Mouse (Mus musculus): Measurements from ENCODE around the gene Olfr883.

Gene Olfr883

DNA sequence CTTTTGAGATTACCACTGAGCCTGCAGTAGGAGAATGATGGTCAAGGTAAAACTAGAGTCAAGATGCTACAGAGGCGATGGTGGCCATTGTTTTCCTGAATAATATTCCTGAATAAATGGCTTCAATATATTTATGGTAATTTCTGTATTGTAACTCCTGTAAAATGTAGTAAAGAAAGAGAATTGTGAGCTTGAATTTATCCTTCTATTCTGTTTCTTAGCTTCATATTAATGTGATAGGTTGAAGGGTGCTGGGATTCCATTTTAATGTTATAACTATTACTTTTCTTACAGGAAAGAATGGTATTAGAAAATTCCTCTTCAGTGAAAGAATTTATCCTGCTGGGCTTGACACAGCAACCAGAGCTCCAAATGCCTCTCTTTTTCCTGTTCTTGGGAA, at the start of gene Olfr883:
Gene Olfr883 (plus strand): TSS at position 301 of the 400 bp plus-strand sequence.
- no peak for DNase-seq (ENCODE audit: low read depth, low spot score)

GRCm38 (mm10) chr9:37991525-37991924, 34.1 kb upstream of the Olfr883 start, which contains the start of gene Olfr881:
Gene Olfr881, plus strand, starts transcription at chr9:37991825.
- no peak for DNase-seq (ENCODE audit: low read depth, low spot score)

GRCm38 (mm10) chr9:37998581-37999204, 26.9 kb upstream of the Olfr883 start:
- no peak for DNase-seq (ENCODE audit: low read depth, low spot score)

- DNase-seq (ENCODE audit: low read depth, low spot score): no peak
Observed at GRCm38 (mm10) chr9:38000021-38000420, 25.6 kb upstream of the Olfr883 start.

DNA sequence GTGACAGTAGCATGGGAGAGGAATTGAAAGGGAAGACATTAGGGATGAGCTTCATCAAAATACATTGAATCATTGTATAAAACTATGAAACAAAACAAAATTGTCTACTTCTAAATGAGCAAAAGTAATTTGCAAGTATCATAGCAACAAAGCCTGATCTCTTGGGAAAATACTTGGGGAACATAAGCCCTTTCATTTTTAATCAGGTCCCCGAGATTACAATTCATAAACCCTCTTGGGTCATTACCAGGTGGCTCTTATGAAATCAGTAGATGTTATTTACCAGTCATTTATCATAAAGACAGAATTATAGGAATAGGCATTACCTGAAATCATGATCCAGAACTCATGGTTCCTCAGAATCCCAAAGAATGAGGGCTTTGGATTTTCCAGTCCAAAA, 20.6 kb downstream of the Olfr883 start, which contains the start of gene Olfr884:
Gene Olfr884 (plus strand): TSS at position 301 of the 400 bp plus-strand sequence.
- DNase-seq (ENCODE audit: low read depth, low spot score): no peak

- no peak for DNase-seq (ENCODE audit: low read depth, low spot score)
Observed at GRCm38 (mm10) chr9:38061022-38061421, 35.4 kb downstream of the Olfr883 start, which contains the start of gene Olfr885. Gene Olfr885, plus strand, starts transcription at chr9:38061322.

Data from c-Kit-negative CD71-positive TER-119-positive erythroid progenitor cells, embryonic 14.5 days (primary cell).